Mouse (Mus musculus) spleen, adult 2 months (tissue): Measurements from ENCODE around the gene Prkcq.

Experiments used
- CTCF ChIP-seq: fragments of 200-500 bp; IDR thresholded peaks from 2 replicates; pipeline ENCODE4 v1.5.1; 2011; ENCODE audit warnings: mild to moderate bottlenecking, inconsistent platforms; ENCODE audit not compliant: insufficient read depth, insufficient read length, insufficient replicate concordance; ENCODE audit errors: extremely low read depth
- POLR2A ChIP-seq: fragments of 200-500 bp; IDR thresholded peaks from 2 replicates; pipeline ENCODE4 v1.6.1; 2011; ENCODE audit warnings: low read depth, low read length, inconsistent platforms

DNA sequence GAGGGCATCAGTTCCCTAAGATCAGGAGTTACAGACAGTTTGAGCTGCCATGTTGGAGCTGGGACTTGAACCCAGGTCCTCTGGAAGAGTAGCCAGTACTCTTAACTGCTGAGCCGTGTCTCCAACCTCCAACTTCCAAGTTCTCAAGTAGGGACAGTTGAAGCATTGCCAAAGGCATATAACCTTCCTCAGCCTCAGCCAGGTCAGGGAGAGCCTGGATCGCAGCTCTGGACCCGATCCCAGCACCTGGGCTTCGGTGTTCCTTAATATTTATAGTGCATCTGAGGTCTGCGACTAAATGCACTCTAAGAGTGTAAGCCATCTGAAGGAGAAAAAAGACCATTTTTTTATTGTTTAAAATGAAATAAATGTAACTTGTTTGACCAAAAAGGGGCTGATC lies 12.1 kb downstream of the Prkcq start:
- no peak for TF ChIP-seq POLR2A
- TF ChIP-seq CTCF = no peak
